Mouse (Mus musculus): ENCODE data around the gene Tedc2. TPM values are rescaled to one million over a fixed set of nuclear protein-coding genes. Genes with fewer than 3 reads are reported as not detected.

The Tedc2 gene
- polyA plus RNA-seq, 1 experiment from 2014 or later = 8.6 TPM

- no peak for ATAC-seq
These were observed 26.9 kb downstream of the Tedc2 start for GRCm38 (mm10) chr17:24193769-24194168.

GRCm38 (mm10) chr17:24193268-24193667 lies 27.4 kb downstream of the Tedc2 start:
- no peak for TF ChIP-seq CTCF (IDR thresholded peaks at IDR 0.05)
- ATAC-seq (no peak), DNase-seq (ENCODE audit: low read depth, low spot score) (no peak)
- in situ Hi-C loops (cut with MboI; ENCODE audit: low pct_unique_long_range_greater_than_20kb) = no loop called here
- POLR2A ChIA-PET = no interaction called here
- CTCF ChIA-PET = interaction anchor here (0.8 kb wide), 1 partner anchor 52 kb away, joined by 3 read pairs; no protein-coding TSS in a partner anchor
- no peaks in the 10 kb centered on the region for H3K27me3 ChIP-seq

More at GRCm38 (mm10) chr17:24193769-24194168, 26.9 kb downstream of the Tedc2 start:
- no peaks in the 10 kb centered on the region for H3K27me3 ChIP-seq
- ChIA-PET CTCF (interaction anchor here (0.8 kb wide), 1 partner anchor 51 kb away, joined by 3 read pairs; no protein-coding TSS in a partner anchor), POLR2A (no interaction called here)
- no peak for DNase-seq (ENCODE audit: low read depth, low spot score)
- no peak for TF ChIP-seq CTCF (IDR thresholded peaks at IDR 0.05)
- in situ Hi-C loops (cut with MboI; ENCODE audit: low pct_unique_long_range_greater_than_20kb) = no loop called here

- POLR2A ChIA-PET = no interaction called here
- ATAC-seq (no peak), DNase-seq (ENCODE audit: low read depth, low spot score) (no peak)
- H3K27me3 ChIP-seq = no peaks in the 10 kb centered on the region
- in situ Hi-C loops (cut with MboI; ENCODE audit: low pct_unique_long_range_greater_than_20kb) = no loop called here
- CTCF ChIA-PET = interaction anchor here (0.8 kb wide), 1 partner anchor 52 kb away, joined by 3 read pairs; no protein-coding TSS in a partner anchor
- TF ChIP-seq CTCF (IDR thresholded peaks at IDR 0.05) = no peak
These were observed 27.8 kb downstream of the Tedc2 start for GRCm38 (mm10) chr17:24192848-24193247.

- POLR2A ChIA-PET = no interaction called here
- in situ Hi-C loops (cut with MboI; ENCODE audit: low pct_unique_long_range_greater_than_20kb) = no loop called here
- DNase-seq (ENCODE audit: low read depth, low spot score) (no peak), ATAC-seq (no peak)
- H3K27me3 ChIP-seq = no peaks in the 10 kb centered on the region
- CTCF ChIA-PET = interaction anchor here (1.3 kb wide), 1 partner anchor 16 kb away, joined by 3 read pairs; no protein-coding TSS in a partner anchor
- TF ChIP-seq CTCF (IDR thresholded peaks at IDR 0.05) = no peak
These were observed 29.2 kb downstream of the Tedc2 start for GRCm38 (mm10) chr17:24191481-24191880.

DNA sequence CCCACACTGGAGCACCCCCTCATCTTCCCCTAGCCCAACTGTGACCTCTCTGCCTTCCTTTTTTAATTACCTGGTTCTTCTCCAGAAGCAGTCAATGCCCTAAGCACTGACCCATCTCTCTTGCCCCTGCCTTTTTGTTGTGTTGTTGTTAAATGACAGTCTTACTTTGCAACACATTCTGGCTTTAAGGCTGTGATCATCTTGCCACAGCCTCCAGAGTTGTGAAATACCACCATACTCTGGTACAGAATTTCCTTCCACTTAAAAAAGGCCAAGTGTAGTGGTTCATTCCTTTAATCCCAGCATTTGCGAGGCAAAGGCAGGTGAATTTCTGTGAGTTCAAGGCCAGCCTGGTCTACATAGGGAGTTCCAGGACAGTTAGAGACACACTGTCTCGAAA lies 29.7 kb downstream of the Tedc2 start:
- ChIA-PET POLR2A (no interaction called here), CTCF (interaction anchor here (1.4 to 1.5 kb wide), 2 partner anchors 12 to 14 kb away, joined by 3 to 4 read pairs; no protein-coding TSS in a partner anchor)
- in situ Hi-C loops (cut with MboI; ENCODE audit: low pct_unique_long_range_greater_than_20kb) = no loop called here
- no peak for ATAC-seq
- H3K27me3 ChIP-seq = no peaks in the 10 kb centered on the region
- DNase-seq (ENCODE audit: low read depth, low spot score) = no peak
- TF ChIP-seq CTCF (IDR thresholded peaks at IDR 0.05) = no peak

DNA sequence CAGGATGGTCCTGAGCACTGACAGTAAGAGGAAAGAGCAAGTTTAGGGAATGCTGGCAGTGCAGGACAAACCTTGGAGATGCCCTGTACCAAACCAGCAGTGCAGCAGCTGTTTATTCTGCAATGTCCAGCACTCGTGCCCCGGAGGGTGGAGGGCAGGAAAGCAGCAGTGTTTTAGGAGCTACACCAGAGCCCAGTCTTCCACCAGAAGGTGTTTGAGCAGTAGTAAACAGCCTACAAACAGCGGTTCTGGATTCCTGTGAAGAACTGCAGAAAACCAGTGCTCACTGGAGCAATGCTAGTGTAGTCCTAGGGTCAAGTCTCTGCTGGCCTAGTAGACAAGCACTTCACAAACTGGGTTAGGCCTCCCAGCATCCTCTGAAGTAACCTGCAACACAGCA lies 46.4 kb downstream of the Tedc2 start:
- CTCF ChIA-PET = interaction anchor here (1.0 to 1.5 kb wide), 2 partner anchors 11 to 216 kb away, joined by 3 to 5 read pairs; partner anchors contain the start of gene Amdhd2

GRCm38 (mm10) chr17:24173423-24173822 lies 47.2 kb downstream of the Tedc2 start:
- POLR2A ChIA-PET = no interaction called here

More for the DNA sequence above, 46.4 kb downstream of the Tedc2 start:
- POLR2A ChIA-PET = no interaction called here
- DNase-seq (ENCODE audit: low read depth, low spot score) (no peak), ATAC-seq (no peak)
- TF ChIP-seq CTCF (IDR thresholded peaks at IDR 0.05) = no peak
- no peaks in the 10 kb centered on the region for H3K27me3 ChIP-seq
- in situ Hi-C loops (cut with MboI; ENCODE audit: low pct_unique_long_range_greater_than_20kb) = loop anchor here (10.0 kb wide), 1 partner anchor 211 kb away; no protein-coding TSS in a partner anchor

GRCm38 (mm10) chr17:24171738-24172137 lies 48.9 kb downstream of the Tedc2 start:
- in situ Hi-C loops (cut with MboI; ENCODE audit: low pct_unique_long_range_greater_than_20kb) = loop anchor here (10.0 kb wide), 1 partner anchor 213 kb away; no protein-coding TSS in a partner anchor
- CTCF ChIA-PET = interaction anchor here (1.2 kb wide), 1 partner anchor 8 kb away, joined by 3 read pairs; no protein-coding TSS in a partner anchor
- no peaks in the 10 kb centered on the region for H3K27me3 ChIP-seq
- ATAC-seq = no peak
- POLR2A ChIA-PET = interaction anchor here (1.2 kb wide), 1 partner anchor 262 kb away, joined by 3 read pairs; no protein-coding TSS in a partner anchor
- no peak for TF ChIP-seq CTCF (IDR thresholded peaks at IDR 0.05)
- no peak for DNase-seq (ENCODE audit: low read depth, low spot score)

More at GRCm38 (mm10) chr17:24173423-24173822, 47.2 kb downstream of the Tedc2 start:
- DNase-seq (ENCODE audit: low read depth, low spot score) = no peak
- H3K27me3 ChIP-seq = no peaks in the 10 kb centered on the region
- ATAC-seq = no peak
- CTCF ChIA-PET = interaction anchor here (0.7 to 1.7 kb wide), 10 partner anchors 9 to 250 kb away, joined by 3 to 5 read pairs (median 3); partner anchors contain the start of genes Amdhd2 and Tedc2
- peak; percentile 96 for TF ChIP-seq CTCF (IDR thresholded peaks at IDR 0.05)
- in situ Hi-C loops (cut with MboI; ENCODE audit: low pct_unique_long_range_greater_than_20kb) = loop anchor here (10.0 kb wide), 1 partner anchor 211 kb away; no protein-coding TSS in a partner anchor

GRCm38 (mm10) chr17:24170729-24171128 lies 49.9 kb downstream of the Tedc2 start:
- TF ChIP-seq CTCF (IDR thresholded peaks at IDR 0.05) = no peak
- POLR2A ChIA-PET = interaction anchor here (1.1 kb wide), 1 partner anchor 17 kb away, joined by 3 read pairs; no protein-coding TSS in a partner anchor
- ATAC-seq (no peak), DNase-seq (ENCODE audit: low read depth, low spot score) (no peak)
- in situ Hi-C loops (cut with MboI; ENCODE audit: low pct_unique_long_range_greater_than_20kb) = loop anchor here (10.0 kb wide), 1 partner anchor 214 kb away; no protein-coding TSS in a partner anchor
- CTCF ChIA-PET = interaction anchor here (1.2 kb wide), 1 partner anchor 9 kb away, joined by 3 read pairs; no protein-coding TSS in a partner anchor
- H3K27me3 ChIP-seq = no peaks in the 10 kb centered on the region

DNA sequence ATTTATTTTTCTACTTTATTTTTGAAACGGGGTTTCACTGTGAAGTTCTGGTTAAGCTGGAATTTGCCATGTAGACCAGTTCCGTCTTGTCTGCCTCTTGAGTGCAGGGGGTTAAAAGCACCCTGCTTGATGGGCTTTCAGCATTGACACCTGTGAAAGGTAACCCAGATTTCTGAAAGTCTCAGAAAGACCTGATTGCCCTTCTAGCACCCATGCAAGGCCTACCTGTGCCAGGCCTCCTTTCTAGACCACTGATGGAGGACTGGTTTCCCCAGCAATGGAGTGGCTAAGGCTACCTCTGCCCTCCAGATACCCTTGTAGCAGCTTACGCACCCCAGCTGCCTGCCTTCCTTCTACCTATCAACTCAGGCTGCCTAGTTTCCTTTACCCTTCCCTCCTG lies 50.5 kb downstream of the Tedc2 start:
- ChIA-PET CTCF (no interaction called here), POLR2A (interaction anchor here (0.8 to 1.1 kb wide), 2 partner anchors 16 to 53 kb away, joined by 3 read pairs; no protein-coding TSS in a partner anchor)
- in situ Hi-C loops (cut with MboI; ENCODE audit: low pct_unique_long_range_greater_than_20kb) = loop anchor here (10.0 kb wide), 1 partner anchor 215 kb away; no protein-coding TSS in a partner anchor
- DNase-seq (ENCODE audit: low read depth, low spot score) (no peak), ATAC-seq (no peak)
- no peaks in the 10 kb centered on the region for H3K27me3 ChIP-seq
- no peak for TF ChIP-seq CTCF (IDR thresholded peaks at IDR 0.05)

Data from Patski (cell line).